Mouse (Mus musculus) cerebral cortex, adult 2 months (tissue): ENCODE data around the gene Tspan31.

Source experiments
- WGBS: fragments of 180-500 bp; shearing (Covaris S2); methylation state at CpG from one replicate; pipeline ENCODE4 v1.1.7; 2018; 5-methylcytosine and 5-hydroxymethylcytosine counted together

The Tspan31 gene

DNA sequence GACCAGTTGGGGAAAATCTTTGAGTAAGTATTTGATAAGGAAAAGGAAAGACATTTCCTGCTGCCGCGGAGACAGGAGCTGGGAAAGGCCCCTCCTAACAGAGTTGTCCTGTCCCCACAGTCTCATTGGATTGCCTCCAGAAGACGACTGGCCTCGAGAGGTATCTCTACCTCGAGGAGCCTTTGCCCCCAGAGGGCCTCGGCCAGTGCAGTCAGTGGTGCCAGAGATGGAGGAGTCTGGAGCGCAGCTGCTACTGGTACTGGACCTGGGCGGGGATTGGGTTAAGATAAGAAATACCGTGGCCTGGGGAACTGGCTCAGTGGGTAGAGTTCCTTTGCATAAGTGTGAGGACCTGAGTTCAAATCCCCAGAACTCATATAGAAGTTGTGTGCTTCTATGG, 4.1 kb downstream of the Tspan31 start:
- WGBS: 85% methylated on average over 9 of the region's 9 CpGs

GRCm38 (mm10) chr10:127063913-127064870, 5.9 kb downstream of the Tspan31 start:
- WGBS: 8% methylated on average over 37 of the region's 37 CpGs

DNA sequence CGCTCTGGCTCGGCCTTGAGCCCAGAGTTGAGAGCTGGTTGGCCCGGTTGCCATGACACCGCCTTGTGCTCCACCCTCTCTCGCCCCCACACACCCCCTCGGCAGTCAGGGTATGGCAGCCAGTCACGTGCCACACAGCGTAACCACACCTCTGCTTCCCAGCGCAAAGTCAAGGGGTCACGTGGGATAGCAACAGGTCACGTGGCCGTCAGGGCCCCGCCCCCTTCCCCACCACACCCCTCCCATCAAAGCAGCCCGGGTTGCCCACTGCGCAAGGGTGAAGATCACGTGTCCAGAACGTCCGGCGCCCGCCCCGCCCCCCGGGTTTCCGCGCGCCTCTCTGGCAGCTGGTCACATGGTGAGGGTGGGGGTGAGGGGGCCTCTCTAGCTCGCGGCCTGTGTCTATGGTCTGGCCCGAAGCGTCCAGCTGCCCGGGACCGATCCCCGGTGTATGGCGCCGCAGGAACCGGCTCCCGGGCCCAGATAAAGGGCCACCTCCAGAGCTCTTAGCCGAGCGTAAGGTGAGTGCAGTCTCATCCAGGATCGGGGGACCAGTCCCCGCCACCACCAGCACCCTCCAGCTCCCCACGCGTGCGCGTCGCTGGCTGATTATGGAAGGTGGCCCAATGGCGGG, 6.7 kb downstream of the Tspan31 start, which contains the start of gene Cdk4:
Gene Cdk4, plus strand, starts transcription at position 296 of the 634 bp plus-strand sequence.
- WGBS: under 1% methylated on average over 44 of the region's 46 CpGs

- WGBS: 49% methylated on average over 5 of the region's 5 CpGs
Measured at GRCm38 (mm10) chr10:127062503-127062902, 7.6 kb downstream of the Tspan31 start.

DNA sequence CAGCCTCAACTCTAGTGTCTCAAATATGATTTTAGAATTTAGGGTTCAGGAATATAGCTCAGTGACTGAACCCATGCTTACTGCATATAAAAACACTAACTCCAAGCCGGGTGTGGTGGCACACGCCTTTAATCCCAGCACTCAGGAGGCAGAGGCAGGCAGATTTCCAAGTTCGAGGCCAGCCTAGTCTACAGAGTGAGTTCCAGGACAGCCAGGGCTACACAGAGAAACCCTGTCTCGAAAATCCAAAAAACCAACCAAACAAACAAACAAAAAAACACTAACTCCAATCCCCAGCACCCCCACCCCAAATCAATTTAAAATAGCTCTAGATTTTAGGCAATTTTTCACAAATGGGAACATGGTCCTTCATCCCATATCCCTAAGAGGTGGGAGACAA, 8.0 kb downstream of the Tspan31 start:
- WGBS: 82% methylated on average over 4 of the region's 4 CpGs

DNA sequence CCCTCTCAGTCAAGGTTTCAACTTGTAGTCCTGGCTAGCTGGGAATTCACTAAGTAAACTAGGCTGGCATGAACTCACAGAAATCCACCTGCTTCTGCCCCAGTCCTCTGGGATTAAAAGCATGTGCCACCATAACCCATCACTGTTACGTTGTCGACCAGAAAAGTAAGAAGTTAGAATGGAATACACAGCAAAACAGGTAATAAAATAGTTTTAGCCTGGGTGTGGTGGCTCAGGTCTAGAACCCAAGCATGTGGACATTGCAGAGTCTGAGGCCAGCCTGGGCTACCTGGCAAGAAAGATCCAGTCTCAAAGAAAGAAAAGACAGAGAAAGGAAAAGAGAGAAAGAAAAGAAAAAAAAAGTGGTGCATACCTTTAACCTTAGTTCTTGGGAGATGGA, 8.6 kb downstream of the Tspan31 start:
- WGBS: 54% methylated on average over 2 of the region's 2 CpGs

- WGBS: 32% methylated on average over 5 of the region's 5 CpGs
Measured at GRCm38 (mm10) chr10:127061085-127061484, 9.0 kb downstream of the Tspan31 start.

- WGBS: 2% methylated on average over 41 of the region's 72 CpGs
Measured at GRCm38 (mm10) chr10:127059968-127060916, 9.8 kb downstream of the Tspan31 start, which contains the start of gene March9. TSS of gene March9 (minus strand) at chr10:127060184.

GRCm38 (mm10) chr10:127059174-127059967, 10.7 kb downstream of the Tspan31 start:
- WGBS: under 1% methylated on average over 69 of the region's 92 CpGs

GRCm38 (mm10) chr10:127058708-127059107, 11.4 kb downstream of the Tspan31 start:
- 3% methylated on average over 8 of the region's 8 CpGs for WGBS

GRCm38 (mm10) chr10:127058161-127058560, 11.9 kb downstream of the Tspan31 start:
- WGBS: 1% methylated on average over 9 of the region's 9 CpGs

DNA sequence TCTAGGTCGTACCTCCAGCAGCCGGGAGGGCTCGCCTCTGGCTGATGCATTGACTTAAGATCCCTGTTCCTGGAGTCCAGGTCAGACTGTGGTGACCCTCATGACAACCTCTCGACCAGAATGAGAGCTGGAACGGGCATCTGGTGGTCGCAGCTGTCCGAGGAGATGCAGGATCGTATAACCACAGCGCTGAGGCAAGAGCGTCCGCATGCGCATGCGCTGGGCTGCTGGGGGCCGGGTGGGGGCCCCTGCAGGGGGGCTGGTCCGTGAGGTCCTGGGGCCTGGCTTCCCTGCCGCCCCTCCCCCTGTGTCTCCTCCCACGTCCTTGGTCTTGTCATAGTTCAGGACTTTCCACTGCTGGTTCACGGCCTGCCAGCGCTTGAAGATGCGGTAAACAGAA, 13.6 kb downstream of the Tspan31 start:
- 92% methylated on average over 20 of the region's 20 CpGs for WGBS

GRCm38 (mm10) chr10:127055406-127055805, 14.7 kb downstream of the Tspan31 start:
- 87% methylated on average over 8 of the region's 8 CpGs for WGBS

GRCm38 (mm10) chr10:127054646-127055045, 15.4 kb downstream of the Tspan31 start:
- 75% methylated on average over 4 of the region's 4 CpGs for WGBS

DNA sequence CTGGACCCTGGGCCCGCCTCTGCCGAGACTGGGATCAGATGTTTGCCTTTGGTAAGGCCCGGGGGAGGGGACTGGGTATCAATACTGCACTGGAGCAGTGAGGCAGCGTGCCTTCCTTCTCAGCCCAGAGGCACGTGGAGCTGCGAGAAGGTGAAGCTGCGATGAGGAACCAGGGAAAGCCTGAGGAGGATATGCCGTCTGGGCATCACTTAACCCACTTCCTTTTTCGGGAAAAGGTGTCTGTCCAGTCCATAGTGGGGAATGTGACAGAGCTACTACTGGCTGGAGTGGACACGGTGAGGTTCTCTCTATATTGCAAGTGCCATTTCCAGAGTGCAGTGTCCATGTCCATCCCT, 20.0 kb downstream of the Tspan31 start:
- WGBS: 16% methylated on average over 10 of the region's 10 CpGs

GRCm38 (mm10) chr10:127049395-127050118, 20.5 kb downstream of the Tspan31 start:
- WGBS: 3% methylated on average over 29 of the region's 29 CpGs

DNA sequence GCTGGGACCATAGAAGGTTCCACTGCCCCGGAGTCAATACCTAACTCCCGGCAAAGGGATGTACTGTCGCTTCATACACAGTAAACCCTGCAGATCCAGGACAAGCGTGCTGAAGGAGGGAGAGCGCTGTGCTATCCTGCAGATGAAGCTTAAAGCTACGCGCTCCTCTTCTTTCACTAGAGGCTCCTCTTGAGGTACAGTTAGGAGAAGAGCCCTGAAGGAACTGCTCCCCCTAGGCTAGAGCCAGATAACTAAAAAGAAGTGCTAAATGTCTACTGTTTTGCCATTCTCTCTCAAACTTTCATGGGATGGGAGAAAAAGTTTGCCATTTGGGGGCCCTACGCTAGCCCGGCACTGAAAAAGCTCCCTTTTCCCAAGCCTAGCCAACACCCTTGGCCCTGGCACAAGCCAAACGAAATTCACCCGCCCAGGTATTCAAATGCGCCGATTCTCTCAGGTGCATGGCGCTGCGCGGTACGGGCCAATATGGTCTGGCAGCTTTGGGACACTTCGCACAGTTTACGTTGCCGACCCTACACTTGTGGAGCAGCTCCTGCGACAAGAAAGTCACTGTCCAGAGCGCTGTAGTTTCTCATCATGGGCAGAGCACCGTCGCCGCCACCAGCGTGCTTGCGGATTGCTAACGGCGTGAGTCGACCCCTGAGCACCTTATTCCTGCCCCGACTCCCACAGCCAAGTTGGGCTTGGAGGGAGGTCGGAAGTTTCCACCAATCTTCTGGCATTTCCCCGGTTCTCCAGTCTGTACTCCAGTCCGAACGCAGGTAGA, 21.3 kb downstream of the Tspan31 start:
- WGBS: 5% methylated on average over 35 of the region's 35 CpGs

- 40% methylated on average over 5 of the region's 5 CpGs for WGBS
Measured at GRCm38 (mm10) chr10:127047954-127048353, 22.1 kb downstream of the Tspan31 start, which contains the start of gene Cyp27b1. TSS of gene Cyp27b1 (plus strand) at chr10:127048250.

GRCm38 (mm10) chr10:127043187-127043586, 26.9 kb downstream of the Tspan31 start:
- WGBS: 87% methylated on average over 6 of the region's 6 CpGs
